Mouse (Mus musculus) lung, adult 18-20 months (tissue): ENCODE measurements around the gene Ttc27.

Experiments used
- DNase-seq, 2 experiments: peaks; one replicate each; pipeline ENCODE4 v3.0.0; 2022; ENCODE audit warnings: mixed read lengths in 2 of 2

The Ttc27 gene

GRCm38 (mm10) chr17:74888836-74889534, 171.5 kb downstream of the Ttc27 start:
- DNase-seq: no peak

- DNase-seq: no peak
These were observed 172.1 kb downstream of the Ttc27 start for GRCm38 (mm10) chr17:74889535-74890117.

GRCm38 (mm10) chr17:74902453-74902852, 184.9 kb downstream of the Ttc27 start:
- DNase-seq: no peak

- peak; percentile 7 to 20 for DNase-seq
These were observed 186.1 kb downstream of the Ttc27 start for GRCm38 (mm10) chr17:74903411-74904331.

GRCm38 (mm10) chr17:74904332-74904687, 186.8 kb downstream of the Ttc27 start:
- no peak for DNase-seq

GRCm38 (mm10) chr17:74904956-74905355, 187.4 kb downstream of the Ttc27 start:
- DNase-seq: no peak

GRCm38 (mm10) chr17:74912995-74913394, 195.5 kb downstream of the Ttc27 start:
- no peak for DNase-seq
